Mouse (Mus musculus) olfactory bulb, adult 2 months (tissue): ENCODE measurements around the gene Ppdpf. TPM values are rescaled to one million over a fixed set of nuclear protein-coding genes. Genes with fewer than 3 reads are reported as not detected.

Experiments
- H3K27ac ChIP-seq: fragments of 200-500 bp; 2 replicates; pipeline ENCODE4 v1.5.1; 2012; ENCODE audit warnings: low read depth, low read length; ENCODE audit not compliant: insufficient read depth
- H3K4me1 ChIP-seq: fragments of 200-500 bp; 2 replicates; pipeline ENCODE4 v1.6.1; 2012; ENCODE audit warnings: low read length; ENCODE audit not compliant: control insufficient read depth, insufficient read depth
- H3K4me3 ChIP-seq: fragments of 200-500 bp; 2 replicates; pipeline ENCODE4 v1.5.1; 2012; ENCODE audit warnings: mild to moderate bottlenecking, low read depth, low read length, moderate library complexity; ENCODE audit not compliant: insufficient read depth
- CTCF ChIP-seq: fragments of 200-500 bp; IDR thresholded peaks from 2 replicates; pipeline ENCODE4 v1.5.1; 2012; ENCODE audit warnings: low read depth, mild to moderate bottlenecking, low read length, moderate library complexity; ENCODE audit not compliant: insufficient read depth
- POLR2A ChIP-seq: fragments of 200-500 bp; IDR thresholded peaks from 2 replicates; pipeline ENCODE4 v1.6.1; 2012; ENCODE audit warnings: mild to moderate bottlenecking, low read depth, low read length, moderate library complexity; ENCODE audit not compliant: insufficient read depth
- WGBS: fragments of 180-500 bp; shearing (Covaris S2); methylation state at CpG from one replicate; pipeline ENCODE4 v1.1.7; 2018; 5-methylcytosine and 5-hydroxymethylcytosine counted together
- polyA plus RNA-seq: library from polyadenylated mRNA; stranded (reverse); fragments of >200 nt; gene quantifications from 2 replicates; pipeline ENCODE4 v1.2.4, GENCODE M21; 2012; ENCODE audit warnings: low replicate concordance; ENCODE audit not compliant: missing spikeins, insufficient read depth, insufficient read length

Gene Ppdpf
- polyA plus RNA-seq, 1 experiment, result not detected

GRCm38 (mm10) chr2:181150281-181150680 is 36.8 kb upstream of the Ppdpf start:
- Histone ChIP-seq H3K27ac (no peak overlapping the region), H3K4me1 (peaks cover 60% of the 10 kb centered on the region), H3K4me3 (no peak overlapping the region)
- no peak for TF ChIP-seq CTCF
- WGBS, result 32% methylated on average over 6 of the region's 6 CpGs

- H3K27ac ChIP-seq, result no peak overlapping the region
- 66% methylated on average over 17 of the region's 17 CpGs for WGBS
- H3K4me3 ChIP-seq, result no peak overlapping the region
- TF ChIP-seq CTCF (no peak), POLR2A (no peak)
- H3K4me1 ChIP-seq, result peaks cover 61% of the 10 kb centered on the region
Measured at GRCm38 (mm10) chr2:181152701-181153100, 34.3 kb upstream of the Ppdpf start.

GRCm38 (mm10) chr2:181153131-181153530 is 33.9 kb upstream of the Ppdpf start:
- Histone ChIP-seq H3K4me3 (no peak overlapping the region), H3K4me1 (peaks cover 59% of the 10 kb centered on the region), H3K27ac (no peak overlapping the region)
- 81% methylated on average over 1 of the region's 1 CpGs for WGBS
- TF ChIP-seq CTCF (no peak), POLR2A (no peak)

GRCm38 (mm10) chr2:181153837-181154236 is 33.2 kb upstream of the Ppdpf start:
- WGBS, result 10% methylated on average over 1 of the region's 1 CpGs
- no peak overlapping the region for H3K27ac ChIP-seq
- H3K4me3 ChIP-seq, result no peak overlapping the region
- peaks cover 56% of the 10 kb centered on the region for H3K4me1 ChIP-seq
- TF ChIP-seq CTCF, result peak; percentile 45; the same call in 1 of the 2 replicates
- no peak for TF ChIP-seq POLR2A

GRCm38 (mm10) chr2:181154361-181154760 is 32.7 kb upstream of the Ppdpf start:
- TF ChIP-seq CTCF, result no peak
- no peak for TF ChIP-seq POLR2A
- peaks cover 61% of the 10 kb centered on the region for H3K4me1 ChIP-seq
- H3K27ac ChIP-seq, result no peak overlapping the region
- WGBS, result 40% methylated on average over 3 of the region's 3 CpGs
- H3K4me3 ChIP-seq, result peak overlapping the region; percentile 75

- no peak for TF ChIP-seq CTCF
- TF ChIP-seq POLR2A, result no peak
- peak overlapping the region; percentile 75 for H3K4me3 ChIP-seq
- WGBS, result 63% methylated on average over 8 of the region's 8 CpGs
- peaks cover 61% of the 10 kb centered on the region for H3K4me1 ChIP-seq
- H3K27ac ChIP-seq, result no peak overlapping the region
Measured at GRCm38 (mm10) chr2:181154831-181155415, 32.1 kb upstream of the Ppdpf start.

- no peak for TF ChIP-seq POLR2A
- TF ChIP-seq CTCF, result no peak
- Histone ChIP-seq H3K27ac (peak overlapping the region; percentile 95), H3K4me3 (peak overlapping the region; percentile 75), H3K4me1 (peaks cover 56% of the 10 kb centered on the region)
- 21% methylated on average over 4 of the region's 4 CpGs for WGBS
Measured at GRCm38 (mm10) chr2:181155801-181156200, 31.2 kb upstream of the Ppdpf start.

- H3K4me1 ChIP-seq, result peaks cover 49% of the 10 kb centered on the region
- H3K4me3 ChIP-seq, result peak within 1 kb of the TSS; percentile 75
- 1% methylated on average over 55 of the region's 55 CpGs for WGBS
- TF ChIP-seq POLR2A (peak; percentile 83), CTCF (0 out of 2 replicates have a peak, but pooled peaks have one; percentile 12)
- peak within 1 kb of the TSS; percentile 95 for H3K27ac ChIP-seq
Measured at GRCm38 (mm10) chr2:181156248-181157121, 30.6 kb upstream of the Ppdpf start, which contains the start of gene Eef1a2. Eef1a2 (minus strand) TSS chr2:181157014.

- H3K4me3 ChIP-seq, result peak overlapping the region; percentile 75
- TF ChIP-seq POLR2A (no peak), CTCF (no peak)
- WGBS, result 56% methylated on average over 4 of the region's 4 CpGs
- H3K27ac ChIP-seq, result peak overlapping the region; percentile 95
- peaks cover 49% of the 10 kb centered on the region for H3K4me1 ChIP-seq
Measured at GRCm38 (mm10) chr2:181157180-181157579, 29.9 kb upstream of the Ppdpf start.

- 52% methylated on average over 6 of the region's 6 CpGs for WGBS
Measured at GRCm38 (mm10) chr2:181157716-181158302, 29.2 kb upstream of the Ppdpf start.

More at GRCm38 (mm10) chr2:181157716-181158302, 29.2 kb upstream of the Ppdpf start:
- Histone ChIP-seq H3K27ac (peak overlapping the region; percentile 95), H3K4me1 (peaks cover 45% of the 10 kb centered on the region), H3K4me3 (no peak overlapping the region)
- TF ChIP-seq POLR2A, result no peak
- no peak for TF ChIP-seq CTCF
